Mouse (Mus musculus): ENCODE results near the gene Ccdc148. TPM values are rescaled to one million over a fixed set of nuclear protein-coding genes. Genes with fewer than 3 reads are reported as not detected.

The Ccdc148 gene
- polyA plus RNA-seq, 1 experiment from 2014 or later, result 1.9 TPM

DNA sequence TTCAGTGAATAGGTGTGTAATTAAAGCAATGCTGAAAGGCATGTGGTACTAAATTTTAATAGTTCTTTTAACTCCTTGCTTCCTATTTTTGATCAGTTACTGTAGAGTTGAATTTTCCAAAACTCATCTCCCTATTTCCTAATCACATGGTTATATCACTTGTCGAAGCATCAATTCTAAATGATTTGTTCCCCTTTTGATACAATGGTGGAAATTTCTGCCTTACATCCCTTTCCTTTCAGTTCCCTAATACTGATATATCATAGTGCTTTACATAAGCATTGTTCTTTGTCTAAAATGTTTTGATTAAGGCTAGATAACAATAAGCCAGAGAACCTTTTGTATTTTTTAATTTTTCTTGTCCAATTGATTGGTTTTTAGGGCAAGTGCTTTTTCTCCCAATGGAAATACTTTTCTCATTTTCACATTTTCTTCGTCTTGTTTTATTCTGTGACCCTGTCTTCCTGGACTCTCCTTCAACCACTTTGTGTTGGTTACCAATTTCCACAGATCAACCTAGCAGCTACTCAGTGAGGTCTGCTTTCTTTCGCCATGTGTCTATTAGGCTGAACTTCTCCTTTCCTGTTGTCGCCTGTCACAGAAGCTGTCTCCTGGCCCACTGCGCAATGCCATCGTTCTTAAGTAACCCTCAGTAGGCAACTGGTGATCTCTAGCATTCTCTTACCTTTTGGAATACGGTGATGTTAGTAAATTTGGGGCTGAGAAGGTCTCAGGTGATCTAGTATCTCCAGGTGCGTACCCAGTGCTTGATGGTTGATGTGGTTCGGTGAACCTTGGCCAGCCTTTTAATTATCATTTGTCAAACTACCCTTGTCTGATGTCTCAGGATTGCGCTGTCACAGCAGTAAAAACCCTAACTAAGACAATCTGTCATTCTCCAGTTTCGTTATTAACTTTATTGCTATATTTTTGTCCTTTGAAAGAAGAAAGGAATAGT, 23.9 kb upstream of the Ccdc148 start:
- DNase-seq (ENCODE audit: low spot score), result no peak
- TF ChIP-seq CTCF (IDR thresholded peaks at IDR 0.05; ENCODE audit: low read depth), result no peak
- H3K9me3 ChIP-seq (replicated peaks; ENCODE audit: low read length), result no peaks in the 10 kb centered on the region
- H3K4me1 ChIP-seq (replicated peaks; ENCODE audit: insufficient read depth, low read length), result no peaks in the 10 kb centered on the region; the same call in 1 of the 2 replicates
- H3K27ac ChIP-seq, result no peak overlapping the region
- WGBS, result 77% methylated on average over 11 of the region's 11 CpGs
- no peaks in the 10 kb centered on the region for H3K27me3 ChIP-seq (ENCODE audit: insufficient read depth, low read length)
- H3K4me3 ChIP-seq (replicated peaks; ENCODE audit: low read depth, low read length), result no peak overlapping the region
- ATAC-seq (replicated peaks; ENCODE audit: low FRiP score, low read depth), result no peak
- H3K36me3 ChIP-seq (ENCODE audit: insufficient read depth, low read length), result 0 out of 2 replicates have a peak, but pooled peaks cover 6% of the 10 kb centered on the region
- no peak overlapping the region for H3K9ac ChIP-seq (ENCODE audit: low read depth, low read length)
- H3K4me2 ChIP-seq (ENCODE audit: low read length), result no peak overlapping the region

DNA sequence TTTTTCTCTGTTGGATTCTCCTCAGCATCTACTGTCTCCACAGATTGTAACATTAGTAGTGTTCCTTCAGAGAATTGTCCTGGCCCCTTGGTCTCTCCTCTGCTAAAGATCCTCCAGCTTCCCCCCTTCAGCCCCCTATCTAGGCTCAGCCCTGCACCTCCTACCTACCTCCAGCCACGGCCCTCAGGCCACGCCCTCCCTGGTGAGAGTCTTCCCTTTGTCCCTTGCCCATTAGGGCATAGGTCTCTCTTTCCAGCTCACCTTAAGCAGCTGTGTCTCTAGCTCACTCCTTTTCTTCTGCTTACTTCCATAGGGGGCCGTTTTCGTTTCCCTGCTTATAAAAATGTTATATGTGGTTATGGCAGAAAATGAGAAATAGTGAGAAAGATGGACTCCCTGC, 23.1 kb upstream of the Ccdc148 start:
- no peak for TF ChIP-seq CTCF (IDR thresholded peaks at IDR 0.05; ENCODE audit: low read depth)
- H3K9ac ChIP-seq (ENCODE audit: low read depth, low read length), result no peak overlapping the region
- H3K36me3 ChIP-seq (ENCODE audit: insufficient read depth, low read length), result 0 out of 2 replicates have a peak, but pooled peaks cover 6% of the 10 kb centered on the region
- no peaks in the 10 kb centered on the region for H3K27me3 ChIP-seq (ENCODE audit: insufficient read depth, low read length)
- 79% methylated on average over 4 of the region's 4 CpGs for WGBS
- H3K4me3 ChIP-seq (replicated peaks; ENCODE audit: low read depth, low read length), result no peak overlapping the region
- H3K4me2 ChIP-seq (ENCODE audit: low read length), result no peak overlapping the region
- H3K4me1 ChIP-seq (replicated peaks; ENCODE audit: insufficient read depth, low read length), result peaks cover 3% of the 10 kb centered on the region; the same call in 1 of the 2 replicates
- no peak for DNase-seq (ENCODE audit: low spot score)
- no peak overlapping the region for H3K27ac ChIP-seq
- no peak for ATAC-seq (replicated peaks; ENCODE audit: low FRiP score, low read depth)
- no peaks in the 10 kb centered on the region for H3K9me3 ChIP-seq (replicated peaks; ENCODE audit: low read length)

DNA sequence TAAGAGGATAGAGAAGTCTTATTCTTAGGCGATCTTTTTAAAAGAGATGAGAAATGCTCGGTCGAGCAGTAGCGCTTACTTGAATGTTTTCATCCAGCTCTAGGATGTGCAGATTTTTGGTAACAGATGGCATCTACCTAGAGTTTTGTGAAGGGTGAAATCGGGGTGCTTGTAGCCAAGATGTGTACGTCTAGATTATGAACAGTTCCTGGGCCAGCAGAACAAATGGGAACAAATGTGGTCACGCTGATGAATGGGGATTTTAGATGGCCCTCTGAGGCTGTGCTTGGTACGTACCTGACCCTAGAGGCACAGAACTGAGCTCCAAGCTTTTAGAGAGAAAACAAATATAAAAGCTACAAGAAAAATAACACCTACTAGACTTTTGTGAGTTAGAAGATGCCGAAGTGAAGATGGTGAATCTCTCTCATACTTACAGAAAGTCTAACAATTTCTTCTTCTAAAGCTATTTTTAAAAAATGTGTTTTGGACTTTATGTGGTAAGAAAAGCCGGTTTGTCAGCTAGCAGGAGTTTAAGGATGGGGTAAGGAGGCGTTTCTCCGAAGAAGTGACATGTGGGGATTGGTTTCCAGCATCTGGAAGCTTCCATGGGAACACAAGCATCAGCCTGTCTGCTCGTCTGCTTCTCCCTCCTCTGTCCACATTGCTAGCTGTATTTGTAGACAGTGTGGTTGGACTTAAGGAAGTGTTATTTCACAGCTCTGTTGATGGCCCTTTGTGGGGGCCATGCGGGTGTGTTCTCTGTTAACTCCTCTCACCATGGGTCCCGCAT, 21.0 kb upstream of the Ccdc148 start:
- no peak overlapping the region for H3K4me2 ChIP-seq (ENCODE audit: low read length)
- H3K9me3 ChIP-seq (replicated peaks; ENCODE audit: low read length), result no peaks in the 10 kb centered on the region
- TF ChIP-seq CTCF (IDR thresholded peaks at IDR 0.05; ENCODE audit: low read depth), result no peak
- no peak overlapping the region for H3K27ac ChIP-seq
- no peak for ATAC-seq (replicated peaks; ENCODE audit: low FRiP score, low read depth)
- peaks cover 10% of the 10 kb centered on the region; the same call in 1 of the 2 replicates for H3K4me1 ChIP-seq (replicated peaks; ENCODE audit: insufficient read depth, low read length)
- no peak overlapping the region for H3K9ac ChIP-seq (ENCODE audit: low read depth, low read length)
- no peak overlapping the region for H3K4me3 ChIP-seq (replicated peaks; ENCODE audit: low read depth, low read length)
- WGBS, result 78% methylated on average over 15 of the region's 15 CpGs
- no peaks in the 10 kb centered on the region for H3K36me3 ChIP-seq (ENCODE audit: insufficient read depth, low read length)
- DNase-seq (ENCODE audit: low spot score), result no peak
- H3K27me3 ChIP-seq (ENCODE audit: insufficient read depth, low read length), result no peaks in the 10 kb centered on the region

DNA sequence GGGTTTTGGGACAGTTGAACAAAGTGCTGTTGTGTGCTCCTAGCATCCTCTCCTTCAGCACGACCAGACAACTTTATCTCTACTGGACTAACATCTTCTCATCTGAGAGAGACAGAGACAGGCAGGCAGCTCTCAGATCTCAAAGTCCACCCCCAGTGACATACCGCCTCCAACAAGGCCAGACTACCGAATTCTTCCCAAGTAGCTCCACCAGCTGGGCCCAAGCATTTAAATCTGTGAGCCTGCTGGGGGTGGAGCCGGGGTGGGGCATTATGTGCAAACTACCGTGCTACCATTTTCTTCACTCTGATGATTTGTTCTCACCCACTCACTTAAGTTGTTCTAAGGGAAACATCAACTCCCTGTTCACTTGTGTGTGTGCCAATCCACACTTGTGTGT, 19.0 kb upstream of the Ccdc148 start:
- DNase-seq (ENCODE audit: low spot score) (no peak), ATAC-seq (replicated peaks; ENCODE audit: low FRiP score, low read depth) (0 out of 2 replicates have a peak, but pooled peaks have one; percentile 27)
- WGBS, result 56% methylated on average over 5 of the region's 5 CpGs
- TF ChIP-seq CTCF (IDR thresholded peaks at IDR 0.05; ENCODE audit: low read depth), result no peak
- Histone ChIP-seq H3K36me3 (ENCODE audit: insufficient read depth, low read length) (no peaks in the 10 kb centered on the region), H3K27ac (no peak overlapping the region), H3K4me2 (ENCODE audit: low read length) (no peak overlapping the region), H3K9me3 (replicated peaks; ENCODE audit: low read length) (no peaks in the 10 kb centered on the region), H3K4me1 (replicated peaks; ENCODE audit: insufficient read depth, low read length) (peaks cover 15% of the 10 kb centered on the region; the same call in 1 of the 2 replicates), H3K27me3 (ENCODE audit: insufficient read depth, low read length) (no peaks in the 10 kb centered on the region), H3K4me3 (replicated peaks; ENCODE audit: low read depth, low read length) (no peak overlapping the region), H3K9ac (ENCODE audit: low read depth, low read length) (no peak overlapping the region)

DNA sequence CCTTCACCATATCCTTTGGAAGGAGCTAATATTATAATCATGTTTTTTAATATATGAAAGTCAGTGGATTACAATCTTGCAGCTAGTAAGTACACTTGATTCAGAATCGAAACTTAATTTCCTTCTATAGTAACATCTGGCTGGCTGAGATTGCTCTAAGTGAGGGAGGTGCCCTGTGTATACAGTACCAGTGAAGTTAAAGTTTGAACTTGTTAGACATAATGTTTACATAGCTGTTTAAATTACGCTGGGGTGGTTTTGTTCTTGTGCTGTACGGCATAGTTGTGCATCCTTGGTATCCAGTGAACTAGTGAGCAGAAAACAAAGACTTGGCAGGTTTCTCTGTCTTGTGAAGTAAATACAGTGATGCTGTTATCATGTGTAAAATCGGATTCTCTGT, 18.5 kb upstream of the Ccdc148 start:
- no peak for DNase-seq (ENCODE audit: low spot score)

DNA sequence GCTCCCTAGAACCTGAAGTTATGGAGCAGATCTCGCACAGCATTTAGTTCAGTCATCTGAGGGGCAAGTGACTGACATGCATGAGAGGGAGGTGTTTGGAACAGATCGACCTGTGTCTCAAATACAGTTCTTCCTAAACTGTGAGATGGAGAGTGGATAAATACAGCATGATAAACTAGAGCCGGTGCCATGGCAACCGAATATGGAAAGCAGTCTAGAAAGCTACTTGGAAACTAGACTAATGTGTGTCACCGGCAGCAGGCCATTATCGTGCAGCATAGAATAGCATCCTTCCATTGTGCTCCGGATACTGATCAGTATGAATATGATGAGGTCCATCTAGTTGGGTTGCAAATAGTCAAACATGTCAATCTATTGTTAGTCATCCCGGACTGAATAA, 17.7 kb upstream of the Ccdc148 start:
- Histone ChIP-seq H3K36me3 (ENCODE audit: insufficient read depth, low read length) (no peaks in the 10 kb centered on the region), H3K4me3 (replicated peaks; ENCODE audit: low read depth, low read length) (no peak overlapping the region), H3K9me3 (replicated peaks; ENCODE audit: low read length) (no peaks in the 10 kb centered on the region), H3K4me2 (ENCODE audit: low read length) (no peak overlapping the region), H3K9ac (ENCODE audit: low read depth, low read length) (no peak overlapping the region), H3K4me1 (replicated peaks; ENCODE audit: insufficient read depth, low read length) (peaks cover 20% of the 10 kb centered on the region; the same call in 1 of the 2 replicates), H3K27me3 (ENCODE audit: insufficient read depth, low read length) (no peaks in the 10 kb centered on the region), H3K27ac (no peak overlapping the region)
- no peak for TF ChIP-seq CTCF (IDR thresholded peaks at IDR 0.05; ENCODE audit: low read depth)
- ATAC-seq (replicated peaks; ENCODE audit: low FRiP score, low read depth) (no peak), DNase-seq (ENCODE audit: low spot score) (no peak)
- 88% methylated on average over 8 of the region's 8 CpGs for WGBS

More for the DNA sequence above, 18.5 kb upstream of the Ccdc148 start:
- no peak overlapping the region for H3K4me2 ChIP-seq (ENCODE audit: low read length)
- H3K27me3 ChIP-seq (ENCODE audit: insufficient read depth, low read length), result no peaks in the 10 kb centered on the region
- H3K4me1 ChIP-seq (replicated peaks; ENCODE audit: insufficient read depth, low read length), result peaks cover 16% of the 10 kb centered on the region; the same call in 1 of the 2 replicates
- no peak for ATAC-seq (replicated peaks; ENCODE audit: low FRiP score, low read depth)
- no peak overlapping the region for H3K9ac ChIP-seq (ENCODE audit: low read depth, low read length)
- H3K4me3 ChIP-seq (replicated peaks; ENCODE audit: low read depth, low read length), result no peak overlapping the region
- TF ChIP-seq CTCF (IDR thresholded peaks at IDR 0.05; ENCODE audit: low read depth), result no peak
- H3K9me3 ChIP-seq (replicated peaks; ENCODE audit: low read length), result no peaks in the 10 kb centered on the region
- H3K27ac ChIP-seq, result no peak overlapping the region
- WGBS, result 31% methylated on average over 4 of the region's 4 CpGs
- no peaks in the 10 kb centered on the region for H3K36me3 ChIP-seq (ENCODE audit: insufficient read depth, low read length)
